ENCODE assay signal across 8 mouse cellular contexts in genomic region chr4:116506886-116507424, GRCm38 (mm10). TPM values are rescaled to one million over a fixed set of nuclear protein-coding genes. Genes with fewer than 3 reads are reported as not detected.
A peak's percentile ranks its signal among the peaks of the same experiment; 100 is the strongest.
DNase-seq lines count a peak whose midpoint lies in the region; ATAC-seq lines count a peak whose summit lies in the region.

No protein-coding gene starts in this region.

- no peaks in the 10 kb centered on the region for H3K36me3 ChIP-seq in neural tube, embryonic 11.5 days (ENCODE audit: control insufficient read depth, insufficient read depth, low read length)
- no peaks in the 10 kb centered on the region for H3K36me3 ChIP-seq in embryonic facial prominence, embryonic 14.5 days (ENCODE audit: control insufficient read depth, insufficient read depth, low read length)
- no peaks in the 10 kb centered on the region for H3K36me3 ChIP-seq in hindbrain, embryonic 11.5 days (ENCODE audit: control insufficient read depth, insufficient read depth, low read length)

- peaks cover 5% of the 10 kb centered on the region; the same call in 1 of the 2 replicates for H3K4me1 ChIP-seq in neural tube, embryonic 11.5 days (ENCODE audit: control insufficient read depth, insufficient read depth, low read length)
- no peaks in the 10 kb centered on the region for H3K4me1 ChIP-seq in embryonic facial prominence, embryonic 14.5 days (ENCODE audit: control insufficient read depth, insufficient read depth, low read length)
- H3K4me1 ChIP-seq in hindbrain, embryonic 11.5 days (replicated peaks; ENCODE audit: control insufficient read depth, insufficient read depth, low read length) = peaks cover 3% of the 10 kb centered on the region

- H3K9ac ChIP-seq in neural tube, embryonic 11.5 days (ENCODE audit: low read length) = peak overlapping the region; percentile 77
- peak overlapping the region; percentile 83 for H3K9ac ChIP-seq in embryonic facial prominence, embryonic 14.5 days (ENCODE audit: low read depth, low read length)
- peak overlapping the region; percentile 84 for H3K9ac ChIP-seq in hindbrain, embryonic 11.5 days (ENCODE audit: low read depth, low read length)

- H3K27me3 ChIP-seq in neural tube, embryonic 11.5 days (ENCODE audit: control insufficient read depth, insufficient read depth, low read length) = no peaks in the 10 kb centered on the region
- no peaks in the 10 kb centered on the region for H3K27me3 ChIP-seq in embryonic facial prominence, embryonic 14.5 days (replicated peaks; ENCODE audit: control insufficient read depth, insufficient read depth, low read length)
- no peaks in the 10 kb centered on the region for H3K27me3 ChIP-seq in hindbrain, embryonic 11.5 days (ENCODE audit: control insufficient read depth, insufficient read depth, low read length)

- no peak for DNase-seq in neural tube, embryonic 11.5 days (ENCODE audit: low spot score)
- no peak for DNase-seq in neural tube, embryonic 10.5 days (ENCODE audit: extremely low spot score, low spot score)
- DNase-seq in embryonic facial prominence, embryonic 14.5 days (ENCODE audit: low spot score) = no peak
- DNase-seq in hindbrain, embryonic 11.5 days (ENCODE audit: low spot score) = no peak
- peak; percentile 3 for DNase-seq in lung, postnatal 10 days
- DNase-seq in cerebellum, adult 18-20 months = no peak
- no peak for DNase-seq in cerebellum, adult 11-12 months
- DNase-seq in adrenal gland, adult 2 months = no peak

- 26% methylated on average over 11 of the region's 11 CpGs for WGBS in neural tube, embryonic 11.5 days
- WGBS in embryonic facial prominence, embryonic 14.5 days = 28% methylated on average over 11 of the region's 11 CpGs
- WGBS in hindbrain, embryonic 11.5 days = 29% methylated on average over 11 of the region's 11 CpGs

- H3K4me3 ChIP-seq in neural tube, embryonic 11.5 days (ENCODE audit: low read depth, low read length) = peak overlapping the region; percentile 60
- H3K4me3 ChIP-seq in embryonic facial prominence, embryonic 14.5 days (ENCODE audit: low read depth, low read length) = peak overlapping the region; percentile 60
- H3K4me3 ChIP-seq in hindbrain, embryonic 11.5 days (ENCODE audit: low read depth, low read length) = peak overlapping the region; percentile 60

- no peaks in the 10 kb centered on the region for H3K9me3 ChIP-seq in neural tube, embryonic 11.5 days (ENCODE audit: control insufficient read depth, low read length)
- H3K9me3 ChIP-seq in embryonic facial prominence, embryonic 14.5 days (ENCODE audit: control insufficient read depth, low read length) = no peaks in the 10 kb centered on the region
- no peaks in the 10 kb centered on the region for H3K9me3 ChIP-seq in hindbrain, embryonic 11.5 days (ENCODE audit: control insufficient read depth, low read length)

- H3K27ac ChIP-seq in neural tube, embryonic 11.5 days (ENCODE audit: low read depth, low read length) = no peak overlapping the region
- H3K27ac ChIP-seq in embryonic facial prominence, embryonic 14.5 days (replicated peaks; ENCODE audit: low read depth, low read length) = peak overlapping the region; percentile 91; the same call in 1 of the 2 replicates
- H3K27ac ChIP-seq in hindbrain, embryonic 11.5 days (ENCODE audit: low read depth, low read length) = 0 out of 2 replicates have a peak overlapping the region, but pooled peaks have one; percentile 45

- no peak; the same call in 1 of the 2 replicates for ATAC-seq in neural tube, embryonic 11.5 days (ENCODE audit: insufficient read depth, low FRiP score, low TSS enrichment)
- peak; percentile 9; the same call in 1 of the 2 replicates for ATAC-seq in embryonic facial prominence, embryonic 14.5 days (ENCODE audit: low read depth)
- ATAC-seq in hindbrain, embryonic 11.5 days (ENCODE audit: low FRiP score) = peak; percentile 50

- peak overlapping the region; percentile 57 for H3K4me2 ChIP-seq in neural tube, embryonic 11.5 days (ENCODE audit: low read depth)
- H3K4me2 ChIP-seq in embryonic facial prominence, embryonic 14.5 days (ENCODE audit: low read depth, low read length) = peak overlapping the region; percentile 55
- peak overlapping the region; percentile 71 for H3K4me2 ChIP-seq in hindbrain, embryonic 11.5 days (replicated peaks; ENCODE audit: low read depth, low read length)

RNA-seq across cellular contexts. Expression of gene Ipp, which starts 0.4 kb away (rescaled TPM):
- 4.7 and 4.9 TPM in 2 replicates for polyA plus RNA-seq in neural tube, embryonic 11.5 days (2014; fragmentation: Nextera tagmentation; extraction: Ambion mirVana)
- 3.7 and 4.2 TPM in 2 replicates for polyA plus RNA-seq in embryonic facial prominence, embryonic 14.5 days (2014; fragmentation: Nextera tagmentation; extraction: Ambion mirVana)
- polyA plus RNA-seq in hindbrain, embryonic 11.5 days (2014; fragmentation: Nextera tagmentation; extraction: Ambion mirVana) = 5.5 and 5.6 TPM in 2 replicates
- 10 to 100 TPM in 1 of 2 experiments, 1 to 10 TPM in 1; 9.7 to 17.0 TPM for total RNA-seq in adrenal gland, adult 2 months (2021)
- 0.48 and 0.51 TPM in 2 replicates for polyA plus RNA-seq in adrenal gland, adult 2 months (2012; rRNA removed)

RNA-seq across cellular contexts. Expression of gene Mast2, which starts 43.0 kb away (rescaled TPM):
- 31.9 and 36.5 TPM in 2 replicates for polyA plus RNA-seq in neural tube, embryonic 11.5 days (2014; fragmentation: Nextera tagmentation; extraction: Ambion mirVana)
- polyA plus RNA-seq in embryonic facial prominence, embryonic 14.5 days (2014; fragmentation: Nextera tagmentation; extraction: Ambion mirVana) = 26.2 and 27.0 TPM in 2 replicates
- polyA plus RNA-seq in hindbrain, embryonic 11.5 days (2014; fragmentation: Nextera tagmentation; extraction: Ambion mirVana) = 31.9 and 59.0 TPM in 2 replicates
- total RNA-seq in adrenal gland, adult 2 months (2021) = 10 to 100 TPM; 39.5 to 45.9 TPM
- polyA plus RNA-seq in adrenal gland, adult 2 months (2012; rRNA removed) = 88.7 and 94.1 TPM in 2 replicates

RNA-seq across cellular contexts. Expression of gene Tmem69, which starts 48.8 kb away (rescaled TPM):
- 34.0 and 36.9 TPM in 2 replicates for polyA plus RNA-seq in neural tube, embryonic 11.5 days (2014; fragmentation: Nextera tagmentation; extraction: Ambion mirVana)
- polyA plus RNA-seq in embryonic facial prominence, embryonic 14.5 days (2014; fragmentation: Nextera tagmentation; extraction: Ambion mirVana) = 23.0 and 23.5 TPM in 2 replicates
- polyA plus RNA-seq in hindbrain, embryonic 11.5 days (2014; fragmentation: Nextera tagmentation; extraction: Ambion mirVana) = 34.5 and 38.1 TPM in 2 replicates
- total RNA-seq in adrenal gland, adult 2 months (2021) = 10 to 100 TPM; 23.5 to 24.4 TPM
- polyA plus RNA-seq in adrenal gland, adult 2 months (2012; rRNA removed) = 2.0 and 2.1 TPM in 2 replicates

RNA-seq across cellular contexts. Expression of gene Gpbp1l1, which starts 50.5 kb away (rescaled TPM):
- 31.5 and 33.7 TPM in 2 replicates for polyA plus RNA-seq in neural tube, embryonic 11.5 days (2014; fragmentation: Nextera tagmentation; extraction: Ambion mirVana)
- 37.4 and 38.6 TPM in 2 replicates for polyA plus RNA-seq in embryonic facial prominence, embryonic 14.5 days (2014; fragmentation: Nextera tagmentation; extraction: Ambion mirVana)
- 35.9 and 36.0 TPM in 2 replicates for polyA plus RNA-seq in hindbrain, embryonic 11.5 days (2014; fragmentation: Nextera tagmentation; extraction: Ambion mirVana)
- 100 to 1,000 TPM in 1 of 2 experiments, 10 to 100 TPM in 1; 72.0 to 101 TPM for total RNA-seq in adrenal gland, adult 2 months (2021)
- polyA plus RNA-seq in adrenal gland, adult 2 months (2012; rRNA removed) = 16.9 and 18.6 TPM in 2 replicates
